Mouse (Mus musculus): ENCODE data around the gene Oxld1. TPM values are rescaled to one million over a fixed set of nuclear protein-coding genes. Genes with fewer than 3 reads are reported as not detected.

The Oxld1 gene
- 7.1 TPM for total RNA-seq (2023)

DNA sequence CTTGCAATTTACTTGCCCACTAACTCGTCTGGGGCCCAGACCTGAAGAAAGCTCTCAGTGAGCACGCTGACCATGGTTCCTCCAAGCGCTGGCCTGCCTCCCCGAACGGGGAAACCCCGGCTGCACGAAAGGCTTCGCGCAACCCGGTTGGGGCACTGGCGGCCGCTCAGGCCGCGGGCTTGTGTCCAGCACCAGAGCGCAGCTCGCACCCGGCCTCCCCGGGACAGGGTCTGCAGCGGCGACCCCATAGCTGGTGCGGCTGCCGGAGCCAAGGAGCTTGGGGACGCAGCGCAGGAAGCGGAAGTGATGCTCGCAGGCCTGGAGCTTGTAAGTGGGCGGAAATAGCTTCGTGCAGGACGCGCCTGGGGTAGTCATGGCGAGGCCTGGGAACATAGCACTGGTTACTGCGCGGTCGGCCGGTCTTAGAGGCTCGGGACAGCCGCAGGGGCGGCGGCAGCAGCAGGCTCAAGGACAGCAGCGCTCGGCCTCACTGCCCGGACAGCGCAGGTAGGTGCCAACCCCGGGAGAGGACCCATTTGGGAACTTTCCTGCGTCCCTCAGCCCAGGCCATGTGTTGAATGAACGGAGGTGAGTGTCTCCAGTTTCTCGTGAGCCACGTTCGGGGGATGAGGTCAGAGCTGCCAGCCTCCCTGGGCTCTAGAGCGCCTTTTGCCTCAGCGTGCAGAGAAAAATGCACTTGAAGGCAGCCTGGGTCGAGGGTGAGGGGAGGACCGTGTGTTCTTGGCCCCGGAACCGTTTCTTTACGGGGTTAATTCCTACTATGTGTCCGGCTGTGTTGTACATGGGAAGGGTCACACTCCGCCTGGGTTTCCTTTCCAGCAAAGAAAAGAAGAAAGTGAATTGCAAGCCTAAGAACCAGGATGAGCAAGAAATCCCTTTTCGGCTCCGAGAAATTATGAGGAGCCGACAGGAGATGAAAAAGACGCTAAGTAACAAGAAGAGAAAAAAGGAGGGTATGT, at the start of gene Oxld1, which contains the start of gene Ccdc137:
Gene Oxld1, minus strand, starts transcription at position 297 of the 980 bp plus-strand sequence.
Gene Ccdc137, plus strand, starts transcription at position 344 of the 980 bp plus-strand sequence.

DNA sequence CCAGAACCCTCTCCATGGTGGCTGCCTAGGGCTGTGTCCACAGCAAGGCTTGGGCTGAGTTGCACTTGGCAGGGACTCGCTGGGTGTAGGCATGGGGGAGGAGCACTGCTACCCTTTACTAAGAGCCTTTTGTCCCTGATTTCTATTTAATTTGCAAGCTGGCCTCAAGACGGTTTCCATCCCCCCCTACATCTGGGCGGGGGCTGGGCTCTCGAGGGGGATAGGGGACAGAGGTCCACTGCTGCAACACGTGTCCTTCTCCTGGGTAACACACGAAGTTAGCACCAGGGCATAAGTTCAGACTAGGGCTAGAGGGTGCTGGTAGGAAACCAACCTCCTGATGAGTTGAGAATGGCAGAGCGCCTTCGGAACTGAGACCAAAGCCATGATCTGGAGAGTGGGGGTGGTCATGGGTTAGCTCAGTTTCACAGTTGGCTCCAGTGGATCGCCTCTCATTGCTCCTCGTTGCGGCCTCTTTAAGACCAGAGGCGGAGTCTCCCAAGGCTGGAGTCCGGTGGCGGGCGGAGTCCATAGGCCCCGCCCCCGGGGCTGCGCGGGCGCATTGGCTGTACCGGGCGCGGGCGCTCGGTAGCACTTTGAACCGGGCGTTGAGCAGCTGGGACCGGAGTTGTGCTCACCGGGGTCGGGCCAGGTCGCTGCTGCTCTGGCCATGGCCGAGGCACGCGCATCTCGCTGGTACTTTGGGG, 33.6 kb upstream of the Oxld1 start, which contains the start of gene Slc25a10:
Gene Slc25a10, plus strand, starts transcription at position 524 of the 707 bp plus-strand sequence.

DNA sequence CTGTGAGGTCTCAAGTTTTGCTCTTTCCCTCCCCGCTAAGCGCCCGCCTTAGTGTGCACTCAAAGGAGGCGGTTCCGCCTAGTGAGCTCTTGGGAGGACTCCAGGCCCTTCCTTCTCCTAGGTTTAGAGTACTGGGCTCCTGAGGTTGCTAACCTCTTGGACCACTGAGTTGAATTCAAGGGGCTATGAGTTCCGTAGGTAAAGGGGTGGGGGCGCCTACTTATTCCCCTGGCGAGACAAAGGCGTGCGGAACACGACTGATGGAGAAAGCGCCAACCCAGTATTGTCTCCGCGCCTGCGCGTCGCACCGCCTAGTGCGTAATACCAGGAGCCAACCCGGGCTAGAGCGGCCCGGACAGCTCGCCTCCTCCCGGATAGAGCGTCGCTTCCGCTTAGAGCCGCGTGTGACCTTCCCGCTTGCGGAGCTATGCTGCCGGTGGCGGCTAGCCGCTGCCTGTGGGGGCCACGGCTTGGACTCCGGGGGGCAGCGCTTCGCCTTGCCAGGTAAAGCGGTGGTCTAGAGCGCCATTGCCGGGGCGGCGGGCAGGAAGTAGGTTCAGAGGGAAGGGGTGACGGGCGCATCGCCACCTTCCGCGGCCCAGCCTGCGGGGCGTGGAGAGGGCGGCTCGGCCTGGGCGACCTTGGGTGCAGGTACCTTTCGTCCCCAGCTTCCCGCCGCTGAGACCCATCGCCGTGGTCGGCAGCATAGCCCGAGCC, 26.6 kb upstream of the Oxld1 start, which contains the start of gene Mrpl12:
Gene Mrpl12, plus strand, starts transcription at position 349 of the 717 bp plus-strand sequence.

DNA sequence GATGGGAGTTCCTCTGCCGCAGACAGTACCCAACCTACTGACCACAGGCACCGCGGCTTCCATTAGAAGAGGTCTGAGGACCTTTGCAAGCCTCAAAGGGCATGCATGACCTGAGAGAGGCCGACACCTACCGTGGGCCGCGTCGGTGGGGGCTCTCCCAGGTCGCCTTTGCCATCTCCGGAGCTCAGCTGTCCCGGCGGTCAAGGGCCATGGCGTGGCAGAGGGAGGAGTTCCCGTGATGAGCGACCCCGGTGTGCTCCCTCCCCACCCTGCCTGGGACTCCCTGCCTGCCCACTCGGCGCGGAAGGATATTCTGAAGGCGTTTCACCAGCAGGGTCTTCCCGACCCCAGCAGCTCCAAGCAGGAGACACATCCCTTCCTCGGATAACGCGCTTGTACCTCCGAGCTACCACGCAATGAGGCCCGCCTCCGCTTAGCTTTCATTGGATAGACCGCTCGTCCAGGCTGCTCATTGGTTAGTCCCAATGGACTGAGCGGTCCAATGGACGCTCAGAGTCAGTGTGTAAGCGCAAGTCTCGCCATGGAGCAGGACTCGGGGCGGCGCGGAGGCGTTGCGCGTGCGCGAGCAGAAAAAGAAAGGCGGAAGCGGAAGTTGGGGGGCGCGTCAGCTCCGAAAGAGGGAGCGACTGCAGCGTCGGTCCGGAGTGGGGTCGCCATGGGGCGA, 9.3 kb upstream of the Oxld1 start, which contains the start of gene Arl16:
Gene Arl16, minus strand, starts transcription at position 557 of the 685 bp plus-strand sequence.

DNA sequence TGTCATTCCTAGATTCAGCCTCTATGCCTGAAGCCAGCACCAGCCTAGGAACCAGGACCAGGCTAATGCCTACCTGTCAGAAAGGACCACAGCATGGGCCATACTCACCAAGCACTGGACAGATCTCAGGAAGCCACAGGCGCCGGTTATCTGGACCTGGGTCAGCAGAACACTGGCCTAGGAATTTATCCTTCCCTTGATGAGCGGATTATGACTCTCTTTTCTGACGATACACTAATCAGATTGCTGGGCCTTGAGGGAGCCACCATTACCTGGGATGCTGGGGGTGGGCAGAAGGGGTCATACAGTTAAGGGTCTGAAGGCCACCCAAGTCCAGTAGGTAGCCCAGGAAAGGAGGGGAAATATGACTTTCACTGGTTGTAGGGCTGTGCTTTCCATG, 4.6 kb downstream of the Oxld1 start, which contains the start of gene Pde6g:
Gene Pde6g, minus strand, starts transcription at position 195 of the 400 bp plus-strand sequence.

DNA sequence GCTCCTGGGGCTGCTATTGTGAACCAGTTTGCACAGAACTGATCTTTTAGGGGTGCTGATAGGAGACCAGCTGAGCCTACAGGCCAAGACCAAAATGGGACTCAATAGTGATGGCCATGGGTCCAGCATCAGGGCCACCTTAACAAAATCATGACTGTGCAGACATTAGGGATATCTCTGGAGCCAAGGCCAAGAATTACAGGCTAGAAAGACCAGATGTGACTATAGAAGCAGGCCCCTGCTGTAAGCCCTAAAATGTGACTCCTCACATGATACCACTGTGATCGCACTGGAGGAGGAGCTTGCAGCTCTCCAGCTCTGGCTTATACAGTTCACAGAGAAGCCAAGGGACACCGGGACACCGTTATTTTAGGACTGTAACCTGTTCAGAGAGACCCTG, 15.5 kb downstream of the Oxld1 start, which contains the start of gene Tspan10:
Gene Tspan10, plus strand, starts transcription at position 301 of the 400 bp plus-strand sequence.

DNA sequence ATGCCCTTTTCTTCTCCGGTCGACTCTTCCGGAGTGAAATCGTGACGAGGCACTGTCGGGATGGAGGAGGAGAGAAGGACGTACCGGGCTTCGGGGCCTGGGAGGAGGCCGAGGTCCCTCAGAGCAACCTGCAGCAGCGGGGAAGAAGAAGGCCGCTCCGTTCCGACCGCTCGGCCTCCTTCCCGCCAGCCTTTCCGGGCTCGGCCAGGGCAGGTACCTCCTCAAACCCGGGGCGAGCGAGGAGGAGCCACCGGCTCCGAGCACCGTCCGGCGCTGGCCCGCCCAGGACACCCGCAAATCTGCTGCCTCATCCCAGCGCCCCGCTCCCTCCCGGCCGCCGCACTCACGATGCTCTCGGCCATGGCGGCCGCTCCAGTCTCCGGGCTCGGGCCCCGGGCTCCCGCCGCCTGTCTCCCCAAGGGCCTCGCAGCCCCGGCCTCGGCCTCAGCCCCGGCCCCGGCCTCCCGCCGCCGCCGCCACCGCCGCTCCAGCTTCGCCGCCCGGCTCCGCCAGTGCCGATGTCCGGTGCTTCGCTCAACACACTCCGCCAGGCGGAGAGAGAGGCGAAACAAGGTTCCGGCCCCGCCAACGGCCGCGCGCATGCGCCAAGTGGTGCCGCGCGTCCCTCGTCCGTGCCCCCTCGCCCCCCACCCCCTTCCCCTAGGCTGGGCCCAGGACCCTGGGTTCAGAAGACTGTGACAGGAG, 20.6 kb downstream of the Oxld1 start, which contains the start of gene Nploc4:
Gene Nploc4, minus strand, starts transcription at position 557 of the 705 bp plus-strand sequence.

Other genes with a start within 250 kb of the Oxld1 start
- 0.56 TPM for gene Bahcc1, start 225.1 kb downstream of the Oxld1 start, total RNA-seq (2023)
- gene Actg1, start 109.5 kb downstream of the Oxld1 start, total RNA-seq (2023) = 1,308 TPM
- not detected for gene Fscn2, start 96.5 kb downstream of the Oxld1 start, total RNA-seq (2023)
- 28.0 TPM for gene Faap100, start 79.3 kb downstream of the Oxld1 start, total RNA-seq (2023)
- 55.1 TPM for gene Nploc4, start 20.4 kb downstream of the Oxld1 start, total RNA-seq (2023)
- gene Tspan10, start 15.4 kb downstream of the Oxld1 start, total RNA-seq (2023) = 46.6 TPM
- gene Pde6g, start 4.6 kb downstream of the Oxld1 start, total RNA-seq (2023) = 0.80 TPM
- gene Ccdc137, start within 50 bp of the Oxld1 start, total RNA-seq (2023) = 32.2 TPM
- 13.4 TPM for gene Arl16, start 9.5 kb upstream of the Oxld1 start, total RNA-seq (2023)
- 28.5 TPM for gene Mrpl12, start 26.5 kb upstream of the Oxld1 start, total RNA-seq (2023)
- 9.7 TPM for gene Slc25a10, start 33.8 kb upstream of the Oxld1 start, total RNA-seq (2023)
- gene Gcgr, start 72.6 kb upstream of the Oxld1 start, total RNA-seq (2023) = not detected
- 36.1 TPM for gene Mcrip1, start 91.7 kb upstream of the Oxld1 start, total RNA-seq (2023)
- gene Ppp1r27, start 93.1 kb upstream of the Oxld1 start, total RNA-seq (2023) = not detected
- gene P4hb, start 115.2 kb upstream of the Oxld1 start, total RNA-seq (2023) = 123 TPM
- 404 TPM for gene Arhgdia, start 123.6 kb upstream of the Oxld1 start, total RNA-seq (2023)
- 109 TPM for gene Alyref, start 140.3 kb upstream of the Oxld1 start, total RNA-seq (2023)
- gene Anapc11, start 140.4 kb upstream of the Oxld1 start, total RNA-seq (2023) = 71.8 TPM
- gene Npb, start 150.4 kb upstream of the Oxld1 start, total RNA-seq (2023) = 3.8 TPM
- 153 TPM for gene Pcyt2, start 159.9 kb upstream of the Oxld1 start, total RNA-seq (2023)
- gene Sirt7, start 167.2 kb upstream of the Oxld1 start, total RNA-seq (2023) = 131 TPM
- gene Mafg, start 175.5 kb upstream of the Oxld1 start, total RNA-seq (2023) = 39.8 TPM
- gene Pycr1, start 185.7 kb upstream of the Oxld1 start, total RNA-seq (2023) = 1.2 TPM
- gene Myadml2, start 190.1 kb upstream of the Oxld1 start, total RNA-seq (2023) = not detected
- gene Notum, start 203.1 kb upstream of the Oxld1 start, total RNA-seq (2023) = not detected
- 126 TPM for gene Aspscr1, start 214.9 kb upstream of the Oxld1 start, total RNA-seq (2023)